Mouse (Mus musculus) gastrocnemius, adult 2 months (tissue): ENCODE measurements around the gene Ube2b. TPM values are rescaled to one million over a fixed set of nuclear protein-coding genes. Genes with fewer than 3 reads are reported as not detected.
A peak's percentile ranks its signal among the peaks of the same experiment; 100 is the strongest.

Experiments
- DNase-seq: peaks from one replicate; pipeline ENCODE4 v3.0.0; 2022
- H3K27ac ChIP-seq: fragments of 200-600 bp; 2 replicates; pipeline ENCODE4 v1.8.1; 2022; ENCODE audit warnings: mild to moderate bottlenecking
- H3K4me3 ChIP-seq: fragments of 200-600 bp; 2 replicates; pipeline ENCODE4 v1.8.1; 2022; ENCODE audit warnings: mild to moderate bottlenecking, moderate library complexity
- CTCF ChIP-seq: fragments of 200-600 bp; IDR thresholded peaks from 2 replicates; pipeline ENCODE4 v1.8.1; 2022; ENCODE audit warnings: antibody characterized with exemption, mild to moderate bottlenecking, moderate library complexity
- intact Hi-C: fragments of 180-260 bp; cut with DNase I; formaldehyde crosslinking; loops from one replicate; pipeline ENCODE4 v1.15.1; 2025
- total RNA-seq, 2 experiments: library from RNA; stranded (reverse); gene quantifications; 2 replicates each; pipeline ENCODE4 v1.2.3; 2021

The Ube2b gene
- total RNA-seq, 2 experiments from 2014 or later: 519 to 559 TPM

GRCm38 (mm10) chr11:52003772-52004528, 3.4 kb upstream of the Ube2b start, which contains the start of gene Cdkl3:
TSS of gene Cdkl3 (plus strand) at chr11:52004221.
- TF ChIP-seq CTCF: no peak
- Histone ChIP-seq H3K4me3 (peak within 1 kb of the TSS; percentile 94), H3K27ac (peak within 1 kb of the TSS; percentile 100)
- intact Hi-C loops: loop anchor here (2.0 to 5.0 kb wide), 2 partner anchors 145 to 242 kb away; partner anchors contain the start of genes Sar1b and Sec24a
- peak; percentile 98 for DNase-seq

GRCm38 (mm10) chr11:52003505-52003771, 2.9 kb upstream of the Ube2b start:
- peak overlapping the region; percentile 94 for H3K4me3 ChIP-seq
- peak overlapping the region; percentile 100 for H3K27ac ChIP-seq
- no peak for TF ChIP-seq CTCF
- no peak for DNase-seq
- intact Hi-C loops: loop anchor here (5.0 kb wide), 1 partner anchor 241 kb away; the partner anchor contains the start of genes Sar1b and Sec24a

- Histone ChIP-seq H3K4me3 (peak overlapping the region; percentile 94), H3K27ac (peak overlapping the region; percentile 100)
- intact Hi-C loops: loop anchor here (5.0 kb wide), 1 partner anchor 241 kb away; the partner anchor contains the start of genes Sar1b and Sec24a
- no peak for DNase-seq
- peak; percentile 12; the same call in 1 of the 2 replicates for TF ChIP-seq CTCF
Measured at GRCm38 (mm10) chr11:52002842-52003504, 2.4 kb upstream of the Ube2b start.

GRCm38 (mm10) chr11:52001861-52002260, 1.3 kb upstream of the Ube2b start:
- intact Hi-C loops: loop anchor here (5.0 kb wide), 1 partner anchor 240 kb away; the partner anchor contains the start of genes Sar1b and Sec24a
- no peak for TF ChIP-seq CTCF

GRCm38 (mm10) chr11:52001341-52001740, 779 bp upstream of the Ube2b start:
- intact Hi-C loops: loop anchor here (5.0 kb wide), 1 partner anchor 239 kb away; the partner anchor contains the start of genes Sar1b and Sec24a
- no peak for TF ChIP-seq CTCF
- Histone ChIP-seq H3K4me3 (peak overlapping the region; percentile 99), H3K27ac (peak overlapping the region; percentile 100)
- DNase-seq: no peak

More at GRCm38 (mm10) chr11:52001861-52002260, 1.3 kb upstream of the Ube2b start:
- Histone ChIP-seq H3K4me3 (no peak overlapping the region), H3K27ac (peak overlapping the region; percentile 100)
- DNase-seq: no peak

- peak overlapping the region; percentile 99 for H3K4me3 ChIP-seq
- peak overlapping the region; percentile 100 for H3K27ac ChIP-seq
- DNase-seq: peak; percentile 94
- peak; percentile 5; the same call in 1 of the 2 replicates for TF ChIP-seq CTCF
- intact Hi-C loops: loop anchor here (1.0 to 5.0 kb wide), 2 partner anchors 99 to 237 kb away; partner anchors contain the start of genes Ppp2ca, Sar1b and Sec24a
Measured at GRCm38 (mm10) chr11:51999611-52000289, 812 bp downstream of the Ube2b start.

GRCm38 (mm10) chr11:51971644-51972043, 28.9 kb downstream of the Ube2b start:
- Histone ChIP-seq H3K27ac (peak overlapping the region; percentile 95), H3K4me3 (no peak overlapping the region)
- peak; percentile 68 for DNase-seq
- intact Hi-C loops: no loop called here
- TF ChIP-seq CTCF: no peak

GRCm38 (mm10) chr11:51969511-51969910, 31.1 kb downstream of the Ube2b start:
- no peak for TF ChIP-seq CTCF
- intact Hi-C loops: no loop called here
- no peak for DNase-seq
- Histone ChIP-seq H3K27ac (peak overlapping the region; percentile 95), H3K4me3 (no peak overlapping the region)

- DNase-seq: no peak
- no peak for TF ChIP-seq CTCF
- intact Hi-C loops: no loop called here
Measured at GRCm38 (mm10) chr11:51968896-51969295, 31.7 kb downstream of the Ube2b start.

GRCm38 (mm10) chr11:51967443-51968401, 32.8 kb downstream of the Ube2b start, which contains the start of gene Cdkn2aipnl:
TSS of gene Cdkn2aipnl (plus strand) at chr11:51967661.
- intact Hi-C loops: loop anchor here (1.0 to 2.0 kb wide), 3 partner anchors 51 to 147 kb away; no protein-coding TSS in a partner anchor
- Histone ChIP-seq H3K27ac (peak within 1 kb of the TSS; percentile 90), H3K4me3 (peak within 1 kb of the TSS; percentile 81)
- peak; percentile 91 for TF ChIP-seq CTCF
- peak; percentile 98 for DNase-seq

More at GRCm38 (mm10) chr11:51968896-51969295, 31.7 kb downstream of the Ube2b start:
- Histone ChIP-seq H3K27ac (peak overlapping the region; percentile 95; the same call in 1 of the 2 replicates), H3K4me3 (no peak overlapping the region)

- peak; percentile 45 for DNase-seq
- no peak overlapping the region for H3K4me3 ChIP-seq
- H3K27ac ChIP-seq: peak overlapping the region; percentile 90
- no peak for TF ChIP-seq CTCF
- intact Hi-C loops: loop anchor here (1.0 to 2.0 kb wide), 3 partner anchors 50 to 146 kb away; no protein-coding TSS in a partner anchor
Measured at GRCm38 (mm10) chr11:51966651-51967050, 33.9 kb downstream of the Ube2b start.
